Mouse (Mus musculus): Measurements from ENCODE around the gene Spg7. TPM values are rescaled to one million over a fixed set of nuclear protein-coding genes. Genes with fewer than 3 reads are reported as not detected.

Spg7 gene
- polyA plus RNA-seq, 1 experiment from 2014 or later = 55.5 TPM

GRCm38 (mm10) chr8:123137645-123138077, 74.9 kb downstream of the Spg7 start:
- Histone ChIP-seq H3K9me3 (no peaks in the 10 kb centered on the region), H3K4me1 (peaks cover 23% of the 10 kb centered on the region), H3K4me3 (no peak overlapping the region), H3K36me3 (no peaks in the 10 kb centered on the region), H3K27ac (peak overlapping the region; percentile 89), H3K27me3 (no peaks in the 10 kb centered on the region), H3K9ac (no peak overlapping the region), H3K4me2 (replicated peaks) (no peak overlapping the region)
- WGBS = 2% methylated on average over 2 of the region's 2 CpGs
- peak; percentile 94 for ATAC-seq (ENCODE audit: insufficient number of reproducible peaks, insufficient read depth, low FRiP score, low TSS enrichment)

- Histone ChIP-seq H3K9me3 (no peaks in the 10 kb centered on the region), H3K27me3 (no peaks in the 10 kb centered on the region), H3K4me1 (peaks cover 23% of the 10 kb centered on the region), H3K36me3 (no peaks in the 10 kb centered on the region), H3K9ac (no peak overlapping the region), H3K27ac (no peak overlapping the region; the same call in 1 of the 2 replicates), H3K4me3 (no peak overlapping the region), H3K4me2 (replicated peaks) (no peak overlapping the region)
- 49% methylated on average over 4 of the region's 4 CpGs for WGBS
- no peak for ATAC-seq (ENCODE audit: insufficient number of reproducible peaks, insufficient read depth, low FRiP score, low TSS enrichment)
These were observed 76.0 kb downstream of the Spg7 start for GRCm38 (mm10) chr8:123138741-123139140.

- 64% methylated on average over 14 of the region's 14 CpGs for WGBS
- no peaks in the 10 kb centered on the region for H3K9me3 ChIP-seq
- peaks cover 21% of the 10 kb centered on the region for H3K4me1 ChIP-seq
- H3K36me3 ChIP-seq = no peaks in the 10 kb centered on the region
- H3K27ac ChIP-seq = 0 out of 2 replicates have a peak overlapping the region, but pooled peaks have one; percentile 50
- H3K4me2 ChIP-seq (replicated peaks) = no peak overlapping the region
- no peaks in the 10 kb centered on the region for H3K27me3 ChIP-seq
- H3K9ac ChIP-seq = no peak overlapping the region
- no peak for ATAC-seq (ENCODE audit: insufficient number of reproducible peaks, insufficient read depth, low FRiP score, low TSS enrichment)
- no peak overlapping the region for H3K4me3 ChIP-seq
These were observed 79.2 kb downstream of the Spg7 start for GRCm38 (mm10) chr8:123141741-123142462.

- H3K27ac ChIP-seq = 0 out of 2 replicates have a peak overlapping the region, but pooled peaks have one; percentile 6
- 50% methylated on average over 6 of the region's 6 CpGs for WGBS
These were observed 82.5 kb downstream of the Spg7 start for GRCm38 (mm10) chr8:123145279-123145678.

GRCm38 (mm10) chr8:123146390-123146789, 83.6 kb downstream of the Spg7 start:
- 73% methylated on average over 7 of the region's 7 CpGs for WGBS
- H3K36me3 ChIP-seq = no peaks in the 10 kb centered on the region
- no peak overlapping the region for H3K9ac ChIP-seq
- no peak for ATAC-seq (ENCODE audit: insufficient number of reproducible peaks, insufficient read depth, low FRiP score, low TSS enrichment)
- no peaks in the 10 kb centered on the region for H3K9me3 ChIP-seq
- H3K4me2 ChIP-seq (replicated peaks) = no peak overlapping the region
- H3K4me1 ChIP-seq = 0 out of 2 replicates have a peak, but pooled peaks cover 4% of the 10 kb centered on the region
- no peak overlapping the region for H3K4me3 ChIP-seq
- peak overlapping the region; percentile 23; the same call in 1 of the 2 replicates for H3K27ac ChIP-seq
- H3K27me3 ChIP-seq = no peaks in the 10 kb centered on the region

More at GRCm38 (mm10) chr8:123145279-123145678, 82.5 kb downstream of the Spg7 start:
- no peak overlapping the region for H3K9ac ChIP-seq
- H3K27me3 ChIP-seq = no peaks in the 10 kb centered on the region
- H3K4me1 ChIP-seq = 0 out of 2 replicates have a peak, but pooled peaks cover 4% of the 10 kb centered on the region
- H3K9me3 ChIP-seq = no peaks in the 10 kb centered on the region
- H3K4me2 ChIP-seq (replicated peaks) = no peak overlapping the region
- no peak for ATAC-seq (ENCODE audit: insufficient number of reproducible peaks, insufficient read depth, low FRiP score, low TSS enrichment)
- H3K36me3 ChIP-seq = no peaks in the 10 kb centered on the region
- H3K4me3 ChIP-seq = no peak overlapping the region

Small RNA genes within 50 kb of the gene (microRNA-seq; reads per million reads assigned to microRNA genes)
- gene Mir7079 (not detected), gene Mir7080 (not detected)

Other genes starting within 250 kb of the Spg7 start
- gene Cdh15, start 215.0 kb upstream of the Spg7 start, polyA plus RNA-seq (2016; fragmentation: Nextera tagmentation; extraction: Ambion mirVana) = 11.3 and 11.7 TPM in 2 replicates
- 73.1 and 102 TPM in 2 replicates for gene Ankrd11, start 20.7 kb upstream of the Spg7 start, polyA plus RNA-seq (2016; fragmentation: Nextera tagmentation; extraction: Ambion mirVana)
- gene Rpl13, start 39.4 kb downstream of the Spg7 start, polyA plus RNA-seq (2016; fragmentation: Nextera tagmentation; extraction: Ambion mirVana) = 1,455 and 1,462 TPM in 2 replicates
- 0.59 and 1.4 TPM in 2 replicates for gene Cpne7, start 54.4 kb downstream of the Spg7 start, polyA plus RNA-seq (2016; fragmentation: Nextera tagmentation; extraction: Ambion mirVana)
- gene Sult5a1, start 95.4 kb downstream of the Spg7 start, polyA plus RNA-seq (2016; fragmentation: Nextera tagmentation; extraction: Ambion mirVana) = 19.2 and 24.1 TPM in 2 replicates
- 1.6 and 2.3 TPM in 2 replicates for gene Dpep1, start 123.3 kb downstream of the Spg7 start, polyA plus RNA-seq (2016; fragmentation: Nextera tagmentation; extraction: Ambion mirVana)
- gene Chmp1a, start 149.8 kb downstream of the Spg7 start, polyA plus RNA-seq (2016; fragmentation: Nextera tagmentation; extraction: Ambion mirVana) = 142 and 152 TPM in 2 replicates
- 5.9 and 7.0 TPM in 2 replicates for gene Spata33, start 149.9 kb downstream of the Spg7 start, polyA plus RNA-seq (2016; fragmentation: Nextera tagmentation; extraction: Ambion mirVana)
- gene Cdk10, start 161.9 kb downstream of the Spg7 start, polyA plus RNA-seq (2016; fragmentation: Nextera tagmentation; extraction: Ambion mirVana) = 38.5 and 40.6 TPM in 2 replicates
- 2.9 and 3.3 TPM in 2 replicates for gene Spata2l, start 173.3 kb downstream of the Spg7 start, polyA plus RNA-seq (2016; fragmentation: Nextera tagmentation; extraction: Ambion mirVana)
- gene Zfp276, start 191.3 kb downstream of the Spg7 start, polyA plus RNA-seq (2016; fragmentation: Nextera tagmentation; extraction: Ambion mirVana) = 34.3 and 36.6 TPM in 2 replicates
- 35.1 and 37.2 TPM in 2 replicates for gene Vps9d1, start 191.4 kb downstream of the Spg7 start, polyA plus RNA-seq (2016; fragmentation: Nextera tagmentation; extraction: Ambion mirVana)

Measured in embryonic facial prominence, embryonic 12.5 days (tissue).